Mouse (Mus musculus): ENCODE results near the gene Itpk1.

The Itpk1 gene

DNA sequence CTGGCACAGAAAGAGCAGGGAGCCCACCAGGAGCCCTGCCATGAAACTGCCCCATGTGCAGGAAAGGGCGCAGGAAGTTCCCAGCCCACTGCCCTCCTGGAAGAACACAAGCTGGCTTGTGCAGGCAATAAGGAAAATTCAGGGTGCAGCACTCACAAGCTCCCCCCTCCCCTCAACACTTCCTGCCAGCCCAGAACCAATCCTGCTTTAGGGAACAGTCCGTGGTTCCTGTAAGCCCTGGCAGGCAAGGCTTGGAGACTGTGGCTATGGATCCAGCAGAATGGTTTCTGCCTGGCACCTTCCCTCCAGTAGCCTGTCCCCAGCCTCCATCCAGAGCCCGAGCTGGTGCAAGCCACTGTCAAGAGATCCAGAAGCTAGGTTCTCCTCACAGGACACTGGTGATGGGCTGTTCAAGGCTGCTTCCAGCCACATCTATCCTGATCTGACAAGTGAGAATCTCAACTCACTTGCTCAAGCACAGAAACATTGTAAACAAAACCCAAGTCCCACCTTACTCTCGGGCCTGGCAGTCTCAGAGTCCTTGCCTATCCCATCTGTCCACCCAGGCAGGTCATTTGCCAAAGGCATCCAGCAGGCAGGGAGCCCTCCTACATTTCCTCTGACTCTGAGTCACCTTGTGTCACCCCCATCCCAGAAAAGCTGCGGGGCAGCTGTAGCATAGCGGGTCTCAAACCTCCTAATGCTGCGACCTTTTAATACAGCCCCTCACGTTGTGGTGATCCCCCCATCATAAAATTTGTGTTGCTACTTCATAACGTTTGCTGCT lies 102.3 kb downstream of the Itpk1 start:
- in situ Hi-C loops (cut with MboI; ENCODE audit: unreplicated experiment in 2 of 2), result no loop called here

- in situ Hi-C loops (cut with MboI; ENCODE audit: unreplicated experiment in 2 of 2), result no loop called here
Observed at GRCm38 (mm10) chr12:102601847-102602246, 102.9 kb downstream of the Itpk1 start.

DNA sequence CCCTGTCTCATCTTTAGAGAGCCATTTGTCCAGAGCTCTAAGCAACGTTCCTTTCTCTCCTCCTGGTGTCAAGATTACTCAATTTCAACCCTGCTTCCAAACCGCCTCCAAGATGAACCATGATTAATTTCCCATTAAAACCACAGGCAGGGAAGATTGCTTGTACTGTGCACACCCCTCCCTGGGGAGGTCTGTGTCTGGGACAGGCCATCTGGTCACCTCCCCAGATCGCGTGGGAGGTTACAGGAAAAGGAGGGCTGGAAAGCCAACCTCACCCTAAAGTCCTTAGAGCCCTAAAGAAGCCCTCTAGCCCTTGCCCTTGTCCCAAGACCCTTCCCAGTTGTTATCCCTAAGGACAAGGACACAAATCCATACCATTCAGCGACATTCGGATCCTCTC lies 104.4 kb downstream of the Itpk1 start:
- in situ Hi-C loops (cut with MboI; ENCODE audit: unreplicated experiment in 2 of 2), result no loop called here

- in situ Hi-C loops (cut with MboI; ENCODE audit: unreplicated experiment in 2 of 2), result no loop called here
Observed at GRCm38 (mm10) chr12:102599801-102600200, 104.9 kb downstream of the Itpk1 start.

DNA sequence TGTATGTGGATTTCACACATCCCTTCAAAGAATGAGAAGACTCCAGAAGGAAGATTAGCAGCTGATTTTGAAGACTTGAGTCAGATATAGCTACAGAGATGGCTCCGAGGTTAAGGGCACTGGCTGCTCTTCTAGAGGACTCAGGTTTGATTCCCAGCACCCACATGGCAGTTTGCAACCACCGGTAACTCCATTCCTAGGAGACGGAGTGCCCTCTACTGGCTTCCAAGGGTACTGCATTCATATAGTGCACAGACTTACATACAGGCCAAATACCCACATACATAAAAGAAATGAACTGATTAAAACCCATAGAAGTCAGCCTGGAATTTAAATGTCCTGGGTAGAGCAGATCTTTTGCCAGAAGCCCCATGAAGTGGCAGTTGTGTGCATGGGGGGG lies 106.2 kb downstream of the Itpk1 start:
- in situ Hi-C loops (cut with MboI; ENCODE audit: unreplicated experiment in 2 of 2), result no loop called here

DNA sequence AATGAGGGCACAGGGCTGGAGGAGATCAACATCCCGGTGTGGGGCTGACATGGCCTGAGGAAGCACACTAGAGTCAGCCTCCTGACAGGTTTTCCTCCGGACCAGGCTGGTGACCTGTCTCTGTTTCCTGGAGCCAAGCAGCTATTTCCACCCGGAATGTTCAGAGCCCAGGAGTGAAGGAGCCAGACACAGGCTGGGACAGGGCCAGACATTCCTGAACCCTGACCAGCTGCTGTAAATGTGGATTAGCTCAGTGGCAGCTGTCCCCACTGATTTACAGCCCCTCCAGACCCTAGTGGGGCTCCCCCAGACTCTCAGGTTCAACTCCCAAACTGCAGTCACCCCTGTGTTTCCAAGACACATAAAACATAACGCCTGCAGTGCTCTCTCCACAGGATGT lies 107.3 kb downstream of the Itpk1 start:
- in situ Hi-C loops (cut with MboI; ENCODE audit: unreplicated experiment in 2 of 2), result no loop called here

DNA sequence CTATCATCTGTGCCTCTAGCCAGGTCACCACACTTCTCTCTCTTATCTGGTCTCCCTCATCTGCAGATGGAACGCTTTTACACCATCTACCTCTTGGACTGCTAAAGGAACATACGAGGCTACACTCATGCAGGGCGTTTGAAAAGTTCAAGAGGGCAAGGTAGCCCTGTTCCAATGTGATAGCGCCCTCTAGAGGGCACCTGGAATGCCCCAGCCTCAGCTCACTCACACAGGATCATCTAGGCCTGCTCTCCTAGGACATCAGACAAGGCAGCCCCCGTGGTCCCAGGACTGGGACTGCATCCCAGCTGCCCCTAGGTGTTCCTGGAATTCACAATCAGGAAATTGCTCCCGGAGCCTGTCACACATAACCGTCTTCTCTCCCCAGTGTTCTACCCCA lies 108.3 kb downstream of the Itpk1 start:
- in situ Hi-C loops (cut with MboI; ENCODE audit: unreplicated experiment in 2 of 2), result no loop called here

- in situ Hi-C loops (cut with MboI; ENCODE audit: unreplicated experiment in 2 of 2), result no loop called here
Observed at GRCm38 (mm10) chr12:102594627-102595026, 110.1 kb downstream of the Itpk1 start.

DNA sequence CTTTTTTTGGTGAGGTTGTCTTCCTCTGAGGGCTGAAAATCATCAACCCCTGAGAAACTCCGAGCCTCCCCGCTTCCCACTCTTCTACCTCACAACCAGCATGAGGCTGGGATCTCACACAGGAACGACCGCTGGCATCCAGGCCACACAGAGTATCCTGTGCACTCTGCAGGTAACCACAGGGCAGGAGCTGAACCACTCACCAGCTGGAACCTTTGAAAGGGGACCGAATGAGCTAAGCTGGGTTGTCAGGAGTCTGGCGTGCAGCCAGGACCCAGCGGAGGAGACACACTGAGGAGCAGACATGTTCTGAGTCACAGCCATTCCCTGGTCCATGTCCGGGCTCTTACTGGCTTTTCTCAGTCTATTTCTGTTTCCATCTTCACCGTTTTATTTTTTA lies 111.0 kb downstream of the Itpk1 start:
- in situ Hi-C loops (cut with MboI; ENCODE audit: unreplicated experiment in 2 of 2), result no loop called here

GRCm38 (mm10) chr12:102590711-102591360 lies 113.9 kb downstream of the Itpk1 start:
- in situ Hi-C loops (cut with MboI; ENCODE audit: unreplicated experiment in 2 of 2), result no loop called here

- in situ Hi-C loops (cut with MboI; ENCODE audit: unreplicated experiment in 2 of 2), result no loop called here
Observed at GRCm38 (mm10) chr12:102587106-102587505, 117.6 kb downstream of the Itpk1 start.

- in situ Hi-C loops (cut with MboI; ENCODE audit: unreplicated experiment in 2 of 2), result no loop called here
Observed at GRCm38 (mm10) chr12:102586286-102586881, 118.3 kb downstream of the Itpk1 start.

DNA sequence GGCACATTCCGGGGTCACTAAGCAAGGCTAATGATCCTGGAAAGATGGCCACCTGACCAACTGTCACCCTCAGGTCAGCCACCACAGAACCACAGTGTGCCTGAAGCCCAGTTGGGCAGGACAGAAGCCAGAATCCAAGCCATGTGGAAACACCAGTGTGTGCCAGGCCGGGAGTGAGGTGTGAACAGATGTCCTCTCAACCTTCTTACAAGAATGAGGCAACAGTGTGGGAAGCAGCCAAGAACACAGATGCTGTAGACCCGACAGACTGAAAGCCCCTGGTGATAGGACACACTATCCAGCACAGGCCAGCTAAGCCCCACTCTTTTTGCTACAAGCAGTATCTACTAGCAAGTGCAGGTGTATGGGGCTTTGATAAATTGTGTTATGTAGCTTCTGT lies 119.3 kb downstream of the Itpk1 start:
- in situ Hi-C loops (cut with MboI; ENCODE audit: unreplicated experiment in 2 of 2), result no loop called here

DNA sequence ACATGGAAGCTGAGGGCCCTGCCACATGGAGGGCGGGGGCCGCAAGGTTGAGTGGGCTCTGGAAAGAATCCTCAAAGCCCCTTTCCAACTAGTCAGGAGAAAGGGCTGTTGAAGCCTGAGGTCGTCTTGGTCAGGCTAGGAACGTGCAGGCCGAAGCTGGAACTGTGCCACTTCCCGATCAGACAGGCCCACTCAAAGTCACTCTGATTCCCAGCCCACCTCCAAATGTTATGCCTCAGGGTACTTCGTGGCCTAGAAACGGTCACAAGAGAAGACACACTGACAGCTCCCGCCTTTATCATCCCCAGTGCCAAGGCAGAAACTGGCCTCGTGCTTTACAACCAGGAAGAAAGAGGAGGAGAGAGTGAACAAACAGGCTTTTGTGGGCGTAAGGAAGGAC lies 122.3 kb downstream of the Itpk1 start:
- in situ Hi-C loops (cut with MboI; ENCODE audit: unreplicated experiment in 2 of 2), result loop anchor here in 1 of 2 experiments (5.0 kb wide), 1 partner anchor 125 kb away; no protein-coding TSS in a partner anchor

DNA sequence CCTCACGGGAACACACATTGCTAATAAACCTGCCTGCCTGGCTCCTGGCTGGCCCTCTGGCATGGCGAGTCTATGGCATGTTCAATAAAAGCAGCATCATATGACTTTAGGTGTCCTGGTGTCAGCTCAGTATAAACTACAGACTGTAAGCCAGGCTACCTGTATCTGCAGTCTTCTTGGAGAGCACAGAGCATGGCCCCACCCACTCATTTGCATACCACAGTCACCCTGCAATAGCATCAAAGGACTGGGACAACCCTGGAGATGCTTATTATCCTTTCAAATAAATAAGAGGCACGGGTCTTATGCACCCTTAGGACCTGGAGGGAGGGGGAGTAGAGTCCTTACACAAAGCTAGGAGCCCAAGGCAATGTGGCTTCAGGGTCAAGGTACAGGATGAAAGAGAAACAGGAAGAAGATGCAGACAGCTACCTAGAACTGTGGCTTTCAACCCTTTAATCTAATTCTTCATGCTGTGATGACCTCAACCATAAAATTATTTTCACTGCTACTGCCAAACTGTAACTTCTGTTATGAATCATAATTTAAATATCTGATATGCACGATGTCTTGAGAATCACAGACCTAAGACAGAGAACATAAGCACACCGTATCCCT lies 123.0 kb downstream of the Itpk1 start:
- in situ Hi-C loops (cut with MboI; ENCODE audit: unreplicated experiment in 2 of 2), result loop anchor here in 1 of 2 experiments (5.0 kb wide), 1 partner anchor 126 kb away; no protein-coding TSS in a partner anchor

DNA sequence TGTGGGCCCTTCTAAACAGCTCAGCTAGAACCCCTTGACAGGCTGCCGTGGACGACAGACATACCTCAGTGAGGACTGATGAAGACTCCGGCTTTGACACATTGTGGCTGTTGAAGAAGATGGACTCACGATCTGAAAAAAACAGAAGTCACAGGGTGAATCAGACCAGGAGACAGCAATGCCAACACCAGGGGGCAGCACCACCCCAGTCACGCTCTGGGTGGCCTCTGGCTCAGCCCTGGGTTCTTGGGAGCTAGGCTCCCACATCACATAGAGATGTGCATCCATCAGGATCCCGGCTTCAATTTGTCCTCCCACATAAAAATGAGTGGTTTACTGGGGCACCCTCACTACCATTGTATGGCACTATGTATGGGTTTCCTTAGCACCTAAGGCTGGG lies 125.7 kb downstream of the Itpk1 start:
- in situ Hi-C loops (cut with MboI; ENCODE audit: unreplicated experiment in 2 of 2), result loop anchor here (5.0 kb wide), 2 partner anchors 52 to 128 kb away; no protein-coding TSS in a partner anchor

- in situ Hi-C loops (cut with MboI; ENCODE audit: unreplicated experiment in 2 of 2), result loop anchor here (5.0 kb wide), 2 partner anchors 50 to 130 kb away; no protein-coding TSS in a partner anchor
Observed at GRCm38 (mm10) chr12:102576659-102577398, 127.9 kb downstream of the Itpk1 start.

GRCm38 (mm10) chr12:102575541-102576329 lies 129.0 kb downstream of the Itpk1 start:
- in situ Hi-C loops (cut with MboI; ENCODE audit: unreplicated experiment in 2 of 2), result loop anchor here (5.0 kb wide), 2 partner anchors 48 to 132 kb away; no protein-coding TSS in a partner anchor

DNA sequence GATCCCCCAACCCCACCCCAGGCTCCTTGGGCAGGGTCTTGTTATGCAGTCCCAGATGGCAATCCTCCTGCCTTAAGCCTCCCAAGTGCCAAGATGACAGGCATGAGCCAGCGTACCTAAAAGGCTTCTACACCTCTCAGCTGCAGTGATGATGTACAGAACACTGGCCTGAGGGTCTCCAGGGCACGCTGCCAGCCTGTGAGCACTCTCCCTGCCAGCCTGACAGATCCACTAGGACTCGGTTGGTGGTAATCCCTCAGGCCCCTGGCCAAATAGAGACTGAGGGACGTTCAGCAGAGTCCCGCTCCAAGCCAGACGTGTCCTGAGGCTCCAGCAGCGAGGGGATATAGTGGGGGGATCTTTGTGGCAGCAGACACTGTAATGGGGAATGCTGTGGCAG lies 131.7 kb downstream of the Itpk1 start:
- in situ Hi-C loops (cut with MboI; ENCODE audit: unreplicated experiment in 2 of 2), result no loop called here

DNA sequence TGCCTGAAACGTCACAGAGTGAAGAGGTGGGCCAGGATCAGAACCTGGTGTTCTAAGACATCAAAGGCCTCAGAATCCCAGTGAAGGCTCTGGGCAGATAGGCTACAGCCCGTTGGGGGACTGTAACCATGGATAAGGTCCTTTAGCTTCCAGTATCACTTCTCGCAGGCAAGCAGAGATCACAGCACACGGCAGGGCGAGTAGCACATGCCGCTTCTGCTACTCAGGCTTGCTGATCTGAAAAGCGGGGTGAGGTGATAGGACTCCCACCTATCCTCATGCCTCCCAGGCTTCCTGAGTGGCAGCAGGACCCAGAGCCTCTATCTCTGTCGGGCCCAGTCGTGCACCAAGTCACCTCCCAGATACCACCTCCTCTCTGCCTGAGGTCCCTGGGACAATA lies 133.1 kb downstream of the Itpk1 start:
- in situ Hi-C loops (cut with MboI; ENCODE audit: unreplicated experiment in 2 of 2), result no loop called here
